31 mouse cellular contexts compared by ENCODE assay signal in genomic region chr6:70059028-70059427, GRCm38 (mm10).
A peak's percentile ranks its signal among the peaks of the same experiment; 100 is the strongest.
DNase-seq lines count a peak whose midpoint lies in the region; ATAC-seq and TF ChIP-seq lines count a peak whose summit lies in the region.
"Had no signal": no experiment of that assay in that cellular context is flagged by ENCODE, and none has a peak within 500 bp of the region (broad histone marks: within the 10 kb centered on the region; RNA-seq: fewer than 3 reads in every experiment).

No protein-coding gene starts in this region.

- ATAC-seq in hindbrain, embryonic 11.5 days (ENCODE audit: low FRiP score) = no peak
- ATAC-seq in hindbrain, embryonic 13.5 days (ENCODE audit: low FRiP score) = no peak
- ATAC-seq in midbrain, postnatal 0 days (ENCODE audit: low FRiP score) = no peak
- ATAC-seq in midbrain, embryonic 16.5 days = no peak
- no peak for ATAC-seq in stomach, postnatal 0 days (ENCODE audit: low FRiP score, low TSS enrichment)
- ATAC-seq: forebrain, embryonic 15.5 days; inflammation-experienced regulatory T-cells, adult 6 months; midbrain, embryonic 15.5 days had no signal

- H3K4me2 ChIP-seq in hindbrain, embryonic 11.5 days (replicated peaks; ENCODE audit: low read depth, low read length) = no peak overlapping the region
- no peak overlapping the region for H3K4me2 ChIP-seq in hindbrain, embryonic 13.5 days
- H3K4me2 ChIP-seq in midbrain, postnatal 0 days (ENCODE audit: low read depth, low read length, poor library complexity, severe bottlenecking) = no peak overlapping the region
- no peak overlapping the region for H3K4me2 ChIP-seq in midbrain, embryonic 16.5 days (ENCODE audit: low read length)
- no peak overlapping the region for H3K4me2 ChIP-seq in stomach, postnatal 0 days (replicated peaks; ENCODE audit: low read depth)
- H3K4me2 ChIP-seq: embryonic facial prominence, embryonic 12.5 days; forebrain, embryonic 15.5 days; heart, embryonic 15.5 days; hindbrain, embryonic 12.5 days; liver, embryonic 13.5 days; lung, embryonic 14.5 days; midbrain, embryonic 15.5 days; neural tube, embryonic 12.5 days had no signal

- H3K4me1 ChIP-seq in hindbrain, embryonic 11.5 days (replicated peaks; ENCODE audit: control insufficient read depth, insufficient read depth, low read length) = no peaks in the 10 kb centered on the region
- no peaks in the 10 kb centered on the region for H3K4me1 ChIP-seq in hindbrain, embryonic 13.5 days (replicated peaks)
- H3K4me1 ChIP-seq in midbrain, postnatal 0 days (ENCODE audit: insufficient read depth, low read length) = no peaks in the 10 kb centered on the region
- no peaks in the 10 kb centered on the region for H3K4me1 ChIP-seq in midbrain, embryonic 16.5 days (ENCODE audit: control insufficient read depth, insufficient read depth, low read length)
- H3K4me1 ChIP-seq in stomach, postnatal 0 days (replicated peaks; ENCODE audit: control insufficient read depth, insufficient read depth) = no peaks in the 10 kb centered on the region
- H3K4me1 ChIP-seq: embryonic facial prominence, embryonic 12.5 days; forebrain, embryonic 15.5 days; heart, embryonic 15.5 days; hindbrain, embryonic 12.5 days; liver, embryonic 13.5 days; midbrain, embryonic 15.5 days; neural tube, embryonic 12.5 days had no signal

- no peaks in the 10 kb centered on the region for H3K9me3 ChIP-seq in hindbrain, embryonic 11.5 days (ENCODE audit: control insufficient read depth, low read length)
- H3K9me3 ChIP-seq in hindbrain, embryonic 13.5 days = no peaks in the 10 kb centered on the region
- no peaks in the 10 kb centered on the region for H3K9me3 ChIP-seq in midbrain, postnatal 0 days (ENCODE audit: low read length)
- no peaks in the 10 kb centered on the region for H3K9me3 ChIP-seq in midbrain, embryonic 16.5 days (replicated peaks; ENCODE audit: control insufficient read depth, low read length, poor library complexity, severe bottlenecking)
- H3K9me3 ChIP-seq in stomach, postnatal 0 days (ENCODE audit: control insufficient read depth, low read length) = no peaks in the 10 kb centered on the region
- H3K9me3 ChIP-seq: embryonic facial prominence, embryonic 12.5 days; forebrain, embryonic 15.5 days; heart, embryonic 10.5 days; heart, embryonic 15.5 days; hindbrain, embryonic 12.5 days; midbrain, embryonic 15.5 days; neural tube, embryonic 12.5 days had no signal

- WGBS in hindbrain, embryonic 11.5 days = 87% methylated on average over 1 of the region's 1 CpGs
- WGBS in hindbrain, embryonic 13.5 days = 96% methylated on average over 1 of the region's 1 CpGs
- 77% methylated on average over 1 of the region's 1 CpGs for WGBS in midbrain, postnatal 0 days
- WGBS in midbrain, embryonic 16.5 days = 88% methylated on average over 1 of the region's 1 CpGs
- WGBS in stomach, postnatal 0 days = 81% methylated on average over 1 of the region's 1 CpGs

- no peak for TF ChIP-seq EP300 in stomach, postnatal 0 days (optimal IDR thresholded peaks at IDR 0.05)

- no peaks in the 10 kb centered on the region for H3K36me3 ChIP-seq in hindbrain, embryonic 11.5 days (ENCODE audit: control insufficient read depth, insufficient read depth, low read length)
- H3K36me3 ChIP-seq in hindbrain, embryonic 13.5 days = no peaks in the 10 kb centered on the region
- no peaks in the 10 kb centered on the region for H3K36me3 ChIP-seq in midbrain, postnatal 0 days (ENCODE audit: insufficient read depth, low read length)
- no peaks in the 10 kb centered on the region for H3K36me3 ChIP-seq in midbrain, embryonic 16.5 days (ENCODE audit: control insufficient read depth, insufficient read depth, low read length)
- no peaks in the 10 kb centered on the region for H3K36me3 ChIP-seq in stomach, postnatal 0 days (ENCODE audit: control insufficient read depth, insufficient read depth, low read length)
- H3K36me3 ChIP-seq: embryonic facial prominence, embryonic 12.5 days; forebrain, embryonic 15.5 days; heart, embryonic 10.5 days; heart, embryonic 15.5 days; hindbrain, embryonic 12.5 days; liver, embryonic 13.5 days; midbrain, embryonic 15.5 days; neural tube, embryonic 12.5 days had no signal

- peak; percentile 0 for DNase-seq in hindbrain, embryonic 11.5 days (ENCODE audit: low spot score)
- DNase-seq in midbrain, postnatal 0 days (ENCODE audit: low spot score) = peak; percentile 5
- peak; percentile 6 for DNase-seq in ZHBTc4 (ENCODE audit: low read depth, low spot score)
- DNase-seq in stomach, postnatal 0 days (ENCODE audit: low spot score) = no peak
- DNase-seq in gastrocnemius, adult 8-10 months (ENCODE audit: low spot score in 2 of 2) = no peak
- DNase-seq in cerebellum, adult 8-10 months = no peak
- DNase-seq: adrenal gland, postnatal 14 days; cerebellum, adult 2 months; cerebellum, postnatal 36 days; embryo, embryonic 11 days; gastrocnemius, postnatal 14 days; heart, adult 11 months; kidney, adult 11 months; kidney, postnatal 14 days; layer of hippocampus, adult 9-11 months; left cerebral cortex, postnatal 4 days; liver, embryonic 13.5 days; lung, embryonic 14.5 days; lung, postnatal 14 days; thymus, postnatal 14 days had no signal

- peak; percentile 30 for TF ChIP-seq CTCF in midbrain, postnatal 0 days (IDR thresholded peaks at IDR 0.05)
- 0 out of 2 replicates have a peak, but pooled peaks have one; percentile 8 for TF ChIP-seq CTCF in stomach, postnatal 0 days (IDR thresholded peaks at IDR 0.05; ENCODE audit: low read depth)

- H3K27me3 ChIP-seq in hindbrain, embryonic 11.5 days (ENCODE audit: control insufficient read depth, insufficient read depth, low read length) = no peaks in the 10 kb centered on the region
- H3K27me3 ChIP-seq in hindbrain, embryonic 13.5 days = no peaks in the 10 kb centered on the region
- H3K27me3 ChIP-seq in midbrain, postnatal 0 days (ENCODE audit: insufficient read depth, low read length) = no peaks in the 10 kb centered on the region
- H3K27me3 ChIP-seq in midbrain, embryonic 16.5 days (ENCODE audit: control insufficient read depth, insufficient read depth, low read depth, low read length) = no peaks in the 10 kb centered on the region
- H3K27me3 ChIP-seq in stomach, postnatal 0 days (ENCODE audit: control insufficient read depth, insufficient read depth, low read length) = no peaks in the 10 kb centered on the region
- H3K27me3 ChIP-seq: embryonic facial prominence, embryonic 12.5 days; forebrain, embryonic 15.5 days; heart, embryonic 15.5 days; hindbrain, embryonic 12.5 days; liver, embryonic 13.5 days; midbrain, embryonic 15.5 days; neural tube, embryonic 12.5 days had no signal

- H3K9ac ChIP-seq in hindbrain, embryonic 11.5 days (ENCODE audit: low read depth, low read length) = no peak overlapping the region
- H3K9ac ChIP-seq in hindbrain, embryonic 13.5 days = no peak overlapping the region
- no peak overlapping the region for H3K9ac ChIP-seq in midbrain, postnatal 0 days (replicated peaks; ENCODE audit: low read length, poor library complexity, severe bottlenecking)
- no peak overlapping the region for H3K9ac ChIP-seq in midbrain, embryonic 16.5 days (ENCODE audit: low read depth, low read length)
- no peak overlapping the region for H3K9ac ChIP-seq in stomach, postnatal 0 days (ENCODE audit: low read length)
- H3K9ac ChIP-seq: embryonic facial prominence, embryonic 12.5 days; forebrain, embryonic 15.5 days; heart, embryonic 15.5 days; hindbrain, embryonic 12.5 days; liver, embryonic 13.5 days; lung, embryonic 14.5 days; midbrain, embryonic 15.5 days; neural tube, embryonic 12.5 days had no signal

- no peak overlapping the region for H3K27ac ChIP-seq in hindbrain, embryonic 11.5 days (ENCODE audit: low read depth, low read length)
- H3K27ac ChIP-seq in hindbrain, embryonic 13.5 days = no peak overlapping the region
- H3K27ac ChIP-seq in midbrain, postnatal 0 days (ENCODE audit: low read depth, low read length) = no peak overlapping the region
- H3K27ac ChIP-seq in midbrain, embryonic 16.5 days (ENCODE audit: low read length) = no peak overlapping the region
- no peak overlapping the region for H3K27ac ChIP-seq in stomach, postnatal 0 days (replicated peaks)
- H3K27ac ChIP-seq: embryonic facial prominence, embryonic 12.5 days; forebrain, embryonic 15.5 days; heart, embryonic 10.5 days; heart, embryonic 15.5 days; hindbrain, embryonic 12.5 days; liver, embryonic 13.5 days; midbrain, embryonic 15.5 days; neural tube, embryonic 12.5 days had no signal

- no peak overlapping the region for H3K4me3 ChIP-seq in hindbrain, embryonic 11.5 days (ENCODE audit: low read depth, low read length)
- no peak overlapping the region for H3K4me3 ChIP-seq in hindbrain, embryonic 13.5 days
- H3K4me3 ChIP-seq in midbrain, postnatal 0 days (ENCODE audit: low read depth, low read length) = no peak overlapping the region
- no peak overlapping the region for H3K4me3 ChIP-seq in midbrain, embryonic 16.5 days (ENCODE audit: low read depth, low read length)
- no peak overlapping the region for H3K4me3 ChIP-seq in stomach, postnatal 0 days (ENCODE audit: low read depth, low read length)
- H3K4me3 ChIP-seq: embryonic facial prominence, embryonic 12.5 days; forebrain, embryonic 15.5 days; heart, embryonic 10.5 days; heart, embryonic 15.5 days; hindbrain, embryonic 12.5 days; liver, embryonic 13.5 days; midbrain, embryonic 15.5 days; myocyte; neural tube, embryonic 12.5 days had no signal

Comparison
In these comparisons a context has a peak if more than half of its experiments do, and no peak if none do; other contexts are left out.
1. DNase-seq: peak in hindbrain, embryonic 11.5 days (single experiment), midbrain, postnatal 0 days (single experiment) and ZHBTc4 (single experiment); none in stomach, postnatal 0 days (single experiment), gastrocnemius, adult 8-10 months (0 of 2) and cerebellum, adult 8-10 months (single experiment).